Mouse (Mus musculus) c-Kit-negative CD71-positive TER-119-positive erythroid progenitor cells, embryonic 14.5 days (primary cell): Measurements from ENCODE around the gene Rasa3.

Experiments used
- DNase-seq: peaks from one replicate; pipeline ENCODE4 v3.0.0-alpha.2; 2013; ENCODE audit warnings: low read depth, low spot score

Rasa3 gene

DNA sequence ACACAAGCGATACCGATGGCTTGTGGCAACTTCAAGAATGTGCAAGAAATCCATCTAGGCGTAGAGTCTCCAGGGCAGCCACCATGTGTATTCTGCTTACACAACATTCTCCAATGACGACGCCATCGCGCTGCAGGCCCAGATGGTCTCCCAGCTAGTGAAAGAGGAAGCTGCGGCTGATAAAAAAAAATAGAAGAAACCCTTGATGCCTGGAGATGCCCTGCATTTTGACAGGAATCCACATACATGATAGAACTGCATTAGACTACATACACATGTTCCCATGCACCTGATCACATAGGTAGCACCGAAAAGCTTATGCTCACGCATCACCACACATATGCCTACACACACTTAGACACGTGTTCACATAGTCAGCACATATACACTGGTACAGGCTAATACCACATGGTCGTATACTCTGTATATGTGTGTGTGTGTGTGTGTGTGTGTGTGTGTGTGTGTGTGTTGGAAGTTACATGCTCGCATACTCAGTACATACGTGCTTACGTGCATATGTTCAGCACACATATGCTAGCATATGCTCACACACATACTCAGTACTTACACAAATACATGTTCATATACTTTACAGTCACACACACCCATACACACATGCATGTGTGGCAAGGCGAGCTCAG is 8.4 kb upstream of the Rasa3 start:
- no peak for DNase-seq

DNA sequence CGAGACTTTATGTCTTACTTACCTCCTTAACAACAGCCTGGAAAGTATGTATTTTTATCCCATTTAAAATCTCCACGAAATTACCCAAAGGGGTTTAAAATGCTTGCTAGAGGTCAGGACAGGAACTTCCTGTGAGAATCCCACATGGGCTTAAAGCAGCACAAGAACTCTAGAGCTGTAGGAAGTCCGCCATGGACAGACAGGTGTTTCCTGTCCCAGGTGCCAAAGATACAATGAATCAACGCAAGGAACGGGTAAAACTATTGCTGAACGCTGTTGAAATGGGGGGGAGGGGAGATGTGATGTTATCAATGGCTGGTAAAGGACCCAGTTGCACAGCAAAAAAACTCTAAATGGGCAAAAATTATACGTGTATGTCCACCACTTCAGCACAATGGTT is 6.7 kb upstream of the Rasa3 start:
- DNase-seq = no peak

DNA sequence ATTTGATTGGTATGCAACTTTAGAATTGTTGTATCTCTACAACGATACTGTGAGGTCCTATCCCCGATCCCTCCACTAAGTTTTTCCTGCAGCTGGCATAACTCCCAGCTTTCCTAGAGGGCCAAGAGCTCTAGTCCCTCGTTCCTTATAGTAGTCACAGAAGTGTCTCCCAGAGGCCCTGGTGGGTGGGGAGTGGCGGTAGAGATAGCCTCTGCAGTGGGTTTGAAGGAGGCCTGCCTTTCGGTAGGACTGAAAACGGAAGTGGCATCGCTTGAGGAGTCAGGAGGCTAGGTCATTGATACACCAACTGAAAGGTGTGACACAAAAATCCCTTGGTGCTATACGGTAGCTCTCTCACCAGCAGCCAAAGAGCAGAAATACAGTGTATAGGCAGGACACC is 779 bp upstream of the Rasa3 start:
- no peak for DNase-seq

DNA sequence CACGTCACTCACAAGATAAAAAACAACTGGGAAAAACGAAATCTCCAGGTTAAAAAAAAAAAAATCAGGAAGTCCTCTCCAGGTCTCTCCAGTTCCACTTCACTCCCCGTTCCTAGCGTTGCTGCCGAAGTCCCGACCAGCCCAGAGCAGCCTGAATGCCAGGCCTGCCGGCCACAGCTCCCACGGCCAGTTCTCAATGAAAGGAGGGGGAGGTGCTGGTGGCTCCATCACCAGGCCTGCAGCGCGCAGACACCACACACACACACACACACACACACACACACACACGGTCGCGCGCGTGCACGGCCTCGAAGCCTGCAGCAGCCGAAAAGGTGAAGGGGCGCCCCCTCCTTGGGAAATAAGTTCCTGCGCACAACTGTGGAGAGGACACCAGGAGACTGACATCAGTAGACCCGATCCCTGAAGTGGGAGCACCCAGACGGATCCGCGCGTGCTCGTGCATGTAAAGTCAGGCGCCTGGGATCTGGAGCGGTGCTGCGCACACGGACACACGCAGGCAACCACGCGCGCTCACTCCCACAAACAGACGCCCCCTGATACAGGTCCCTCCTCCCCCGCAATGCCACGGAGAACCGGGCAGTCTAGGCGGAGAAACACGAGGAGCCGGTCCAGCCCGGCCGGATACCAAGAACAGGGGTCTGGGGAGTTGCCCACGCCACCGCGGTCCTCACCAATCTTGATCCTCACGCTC is 546 bp downstream of the Rasa3 start:
- DNase-seq = peak; percentile 9

DNA sequence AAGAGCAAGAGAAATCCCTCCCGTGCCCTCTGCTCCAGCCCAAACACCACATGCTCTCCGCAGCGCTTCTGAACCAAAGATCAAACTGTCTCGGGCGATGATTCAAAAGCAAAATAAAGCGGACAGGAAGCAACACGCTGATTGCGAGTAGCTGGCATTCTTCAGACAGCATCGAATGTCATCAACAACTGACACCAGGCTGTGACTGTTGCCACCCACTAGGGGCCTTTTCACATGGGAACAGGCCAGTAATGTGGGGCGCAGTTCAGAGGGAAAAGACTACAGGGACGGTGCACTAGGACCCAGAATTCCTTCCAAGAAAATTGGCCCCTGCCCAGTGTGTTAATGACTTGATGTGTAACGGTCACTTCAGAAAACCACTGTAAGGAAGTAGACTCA is 1.1 kb downstream of the Rasa3 start:
- no peak for DNase-seq

DNA sequence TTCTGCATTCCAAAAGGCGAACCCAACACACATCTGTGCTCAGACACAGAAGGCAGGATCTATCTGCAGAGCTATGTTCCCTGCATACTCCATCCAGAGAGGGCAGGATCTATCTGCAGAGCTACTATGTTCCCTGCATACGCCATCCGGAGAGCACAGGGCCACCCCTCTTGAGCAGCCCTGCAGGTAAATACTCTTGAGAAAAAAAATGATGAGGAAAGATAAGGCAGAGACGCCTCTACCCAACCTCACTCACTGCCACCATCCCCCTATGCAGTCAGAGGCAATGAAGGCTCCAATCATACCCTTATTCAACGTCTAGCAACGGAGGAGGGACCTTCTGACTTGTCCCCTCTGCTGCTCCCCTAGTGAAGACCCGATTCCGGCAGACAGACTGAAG is 1.9 kb downstream of the Rasa3 start:
- DNase-seq = no peak

DNA sequence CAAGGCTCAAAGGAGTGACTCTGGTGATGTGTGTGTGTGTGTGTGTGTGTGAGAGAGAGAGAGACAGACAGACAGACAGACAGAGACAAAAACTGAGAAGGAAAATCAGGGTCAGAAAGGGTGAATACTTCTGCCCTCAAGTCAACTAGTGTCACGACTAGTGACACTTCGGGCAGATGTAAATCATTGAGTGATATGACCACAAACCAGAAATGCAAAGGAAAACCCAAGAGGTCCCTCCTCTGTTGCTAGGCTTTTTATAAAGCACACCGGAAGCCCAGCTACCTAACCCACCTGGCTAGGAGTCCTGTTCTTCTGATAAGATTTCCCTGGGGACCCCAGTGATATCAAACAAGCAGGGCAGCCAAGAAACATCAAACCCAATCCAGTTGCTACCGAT is 2.3 kb downstream of the Rasa3 start:
- DNase-seq = no peak

DNA sequence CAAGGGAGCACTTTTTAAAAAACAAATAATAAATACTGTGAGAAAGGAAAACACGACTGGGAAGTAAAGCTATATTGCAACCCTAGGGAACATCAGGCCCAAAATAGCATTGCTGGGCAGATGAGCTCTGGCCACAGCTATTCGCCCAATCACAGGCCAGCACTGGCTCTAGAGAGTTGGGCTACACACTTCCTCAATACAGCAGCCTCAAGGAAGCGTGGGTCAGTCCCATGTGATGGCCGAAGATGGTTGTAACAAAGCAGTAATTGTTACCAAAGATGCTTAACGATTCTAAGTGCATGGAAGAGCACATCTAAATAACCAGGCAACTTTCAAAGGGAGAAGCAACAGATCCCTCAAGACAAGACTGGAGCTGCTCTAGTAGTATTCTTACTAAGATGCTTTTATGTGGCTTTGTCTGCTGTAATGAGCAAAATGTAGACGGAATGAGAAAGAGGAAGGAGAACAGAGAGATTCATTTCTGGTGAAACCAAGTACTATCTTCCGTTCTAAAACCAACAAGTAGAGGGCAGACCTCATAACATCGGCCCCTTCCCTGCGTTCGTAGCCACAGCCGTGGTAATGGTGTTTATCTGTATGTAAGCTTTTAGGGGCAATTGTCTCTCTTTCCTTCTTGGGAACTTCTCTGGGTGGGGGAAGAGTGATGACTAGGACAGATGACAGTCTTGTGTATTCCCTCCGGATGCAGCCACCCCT is 3.0 kb downstream of the Rasa3 start:
- DNase-seq = no peak

DNA sequence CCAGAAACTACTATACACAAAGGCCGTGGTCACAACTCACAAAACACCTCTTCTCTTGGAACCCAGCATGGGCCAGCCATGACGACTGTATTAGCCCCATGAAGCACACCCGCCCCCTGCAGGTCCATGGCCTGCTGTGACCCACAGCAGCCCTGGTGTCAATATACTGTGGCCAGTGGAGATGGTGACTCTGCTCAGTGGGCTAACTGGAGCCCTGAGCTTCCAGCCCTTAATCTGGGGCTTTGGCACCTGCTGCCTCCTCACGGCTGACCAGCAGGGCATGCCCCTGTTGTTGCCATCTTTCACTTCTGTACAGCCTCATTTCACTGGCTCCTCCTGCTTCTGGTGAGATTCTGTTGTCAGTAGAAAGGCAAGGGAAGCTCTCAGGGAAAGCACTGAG is 4.2 kb downstream of the Rasa3 start:
- DNase-seq = no peak

DNA sequence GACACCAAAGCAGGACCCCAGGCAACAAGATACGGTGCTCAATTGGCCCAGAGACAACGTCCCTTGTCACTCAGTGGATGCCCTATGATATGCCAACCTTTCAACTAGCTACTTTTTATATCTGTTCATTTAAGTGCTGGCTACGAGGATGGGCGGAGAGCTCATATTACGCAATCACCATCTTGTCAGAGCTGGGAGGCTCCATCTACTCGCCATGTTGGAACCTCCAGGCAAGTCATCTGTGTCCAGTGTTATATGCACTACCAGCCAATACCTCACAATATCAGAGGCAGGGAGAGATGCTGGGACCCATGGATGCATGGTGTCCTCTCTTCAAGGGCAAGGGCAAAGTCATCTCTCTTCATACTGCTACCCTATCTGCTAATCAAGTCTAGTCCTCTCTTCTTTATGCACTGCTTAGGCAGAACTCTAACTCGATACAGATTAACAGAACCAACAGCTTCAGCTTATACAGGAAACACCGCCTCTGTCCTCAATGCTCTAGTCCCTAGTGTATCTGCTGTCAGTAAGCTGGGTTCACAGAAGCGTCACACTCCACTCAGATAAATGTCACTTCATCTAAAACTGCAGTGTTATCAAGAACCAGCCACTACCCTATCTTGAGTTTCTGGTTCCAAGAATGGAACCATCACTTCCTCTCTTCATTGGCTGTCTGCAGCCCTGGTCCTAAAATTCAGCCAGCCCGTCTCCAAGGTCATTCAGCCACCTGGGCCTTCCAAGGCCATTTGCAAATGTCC is 6.0 kb downstream of the Rasa3 start:
- no peak for DNase-seq

DNA sequence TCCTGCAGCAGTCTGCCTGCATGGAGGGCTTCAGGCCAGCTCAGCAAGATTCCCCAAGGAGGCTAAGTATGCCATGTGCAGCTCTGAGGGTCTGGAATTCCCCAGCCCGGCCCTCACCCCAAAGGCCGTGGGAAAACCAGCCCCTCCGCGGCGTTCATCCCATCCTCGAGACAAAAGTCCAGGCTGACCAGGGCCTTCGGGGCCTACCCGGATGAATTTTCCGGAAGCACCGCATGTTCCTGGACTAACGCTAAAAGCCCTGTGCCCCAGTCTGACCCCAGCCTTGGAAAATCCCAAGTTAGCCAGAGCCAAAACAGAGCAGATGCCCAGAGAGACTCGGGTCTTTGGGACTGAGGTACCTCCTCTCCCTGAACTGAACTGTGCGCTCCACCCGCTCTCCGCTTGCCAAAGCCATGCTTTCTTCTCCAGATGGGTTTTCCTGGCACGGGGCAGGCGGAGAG is 7.4 kb downstream of the Rasa3 start:
- DNase-seq = no peak

DNA sequence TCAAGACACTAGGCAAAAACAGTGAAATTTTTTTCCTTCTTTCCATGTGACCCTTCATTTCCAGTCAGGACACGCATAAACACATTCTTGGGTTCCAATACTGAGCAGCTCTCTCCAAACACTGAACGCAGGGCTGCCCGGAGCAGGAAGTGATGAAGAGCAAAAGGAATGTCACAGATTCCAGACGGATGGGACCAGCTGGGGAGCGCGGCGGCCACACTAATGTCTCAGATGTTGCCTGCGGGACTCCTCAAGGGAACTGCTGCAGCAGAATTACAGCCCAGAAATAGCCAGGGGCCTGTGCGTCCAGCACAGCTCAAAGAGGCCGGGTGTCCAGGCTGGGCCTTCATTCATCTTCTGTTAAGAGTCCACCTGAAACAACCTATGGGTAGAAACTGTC is 9.0 kb downstream of the Rasa3 start:
- DNase-seq = no peak

DNA sequence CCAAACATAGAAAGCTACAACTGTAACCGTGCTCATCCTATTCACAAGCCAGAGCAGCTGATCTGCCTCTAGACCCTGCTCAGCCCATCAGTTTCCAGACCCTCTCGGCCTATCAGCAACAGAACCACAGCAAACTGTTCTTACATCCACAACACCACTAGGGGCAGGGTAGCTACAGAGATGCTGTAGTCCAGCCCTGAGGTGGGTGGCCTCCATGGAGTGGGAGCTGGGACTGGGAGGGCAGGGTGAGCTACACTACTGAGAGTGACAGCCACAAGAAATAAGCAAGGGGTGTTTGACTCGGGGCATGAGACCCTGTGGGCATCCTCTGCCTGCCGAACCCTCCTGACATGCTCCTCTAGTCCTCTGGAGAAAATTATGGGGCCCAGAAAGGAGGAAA is 9.5 kb downstream of the Rasa3 start:
- no peak for DNase-seq

DNA sequence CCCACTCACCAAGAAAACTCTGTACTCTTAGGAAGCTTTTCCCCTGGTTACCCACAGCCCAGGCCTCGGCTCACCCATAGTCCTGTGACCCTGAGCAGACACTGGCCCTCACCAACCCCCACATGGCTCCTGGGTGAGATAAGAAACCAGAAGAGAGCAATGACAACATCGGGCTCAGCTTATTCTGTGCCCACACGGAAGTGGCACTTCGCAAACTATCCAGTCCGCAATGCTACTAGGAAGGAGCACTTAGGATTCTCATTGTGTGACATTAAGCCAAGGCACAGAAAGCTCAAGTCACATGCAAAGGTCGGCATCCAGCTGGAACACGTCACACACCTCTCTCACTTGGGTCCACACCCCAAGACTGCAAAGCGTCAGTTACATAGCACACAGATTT is 11.5 kb downstream of the Rasa3 start:
- DNase-seq = no peak

DNA sequence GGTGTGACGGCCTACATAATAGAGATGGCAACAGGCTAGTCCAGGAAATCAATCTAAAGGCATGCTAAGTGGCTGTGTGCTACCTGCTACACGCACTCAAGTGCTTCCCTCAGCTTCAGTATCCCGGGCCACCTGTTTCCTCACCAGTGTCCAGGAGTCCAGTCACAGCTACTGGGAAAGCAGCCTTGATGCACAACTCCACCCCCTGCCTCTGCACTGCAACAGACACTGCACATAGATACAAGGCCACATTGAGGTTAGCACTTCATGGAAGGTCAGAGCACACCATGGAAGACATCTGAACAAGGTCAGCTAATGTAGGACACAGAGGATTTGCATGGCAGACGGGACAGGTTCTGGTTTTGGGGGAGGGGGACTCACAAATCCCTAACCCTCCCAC is 11.9 kb downstream of the Rasa3 start:
- no peak for DNase-seq

DNA sequence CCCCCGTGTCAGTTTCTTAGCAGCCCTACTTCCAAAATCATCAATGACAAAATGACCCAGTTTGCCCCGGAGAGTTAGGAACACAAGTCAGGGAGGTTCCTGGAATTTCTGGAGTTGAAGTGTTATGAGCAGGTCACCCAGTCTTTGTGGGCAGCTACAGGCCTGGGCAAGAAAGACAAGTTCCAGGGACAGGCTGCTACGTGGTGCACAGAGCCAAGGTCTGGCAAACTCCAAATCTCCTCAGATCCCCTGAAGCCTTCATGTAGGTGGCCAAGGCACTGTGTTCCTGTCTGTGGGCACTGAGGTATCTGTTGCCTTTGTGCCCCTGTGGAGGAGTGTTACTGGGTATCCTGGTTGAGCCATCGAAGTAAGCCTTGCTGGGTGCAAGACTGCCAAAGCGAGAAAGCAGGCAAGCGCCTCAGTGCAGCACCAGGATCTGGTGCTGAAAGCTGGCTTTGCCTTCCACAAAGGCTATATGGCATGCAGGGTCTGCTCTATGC is 12.6 kb downstream of the Rasa3 start:
- no peak for DNase-seq

DNA sequence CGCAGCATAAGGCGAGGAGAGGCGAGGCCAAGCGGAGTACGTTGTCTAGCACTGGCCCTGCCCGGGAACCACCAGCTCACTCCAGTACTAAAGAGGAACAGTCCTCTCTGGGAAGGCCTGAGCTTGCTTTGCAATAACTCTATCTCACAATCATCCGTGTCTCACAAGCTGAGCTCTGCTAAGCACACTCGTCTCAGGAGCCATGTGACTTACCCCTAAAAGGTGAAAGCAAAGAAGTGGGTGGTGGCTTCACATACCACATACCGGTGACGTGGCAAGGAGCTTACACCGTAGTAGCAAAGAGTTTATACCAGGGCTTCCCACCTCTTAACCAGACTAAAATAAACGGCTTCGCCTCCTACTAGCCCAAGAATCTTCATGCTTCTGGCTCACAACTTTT is 17.1 kb downstream of the Rasa3 start:
- no peak for DNase-seq

DNA sequence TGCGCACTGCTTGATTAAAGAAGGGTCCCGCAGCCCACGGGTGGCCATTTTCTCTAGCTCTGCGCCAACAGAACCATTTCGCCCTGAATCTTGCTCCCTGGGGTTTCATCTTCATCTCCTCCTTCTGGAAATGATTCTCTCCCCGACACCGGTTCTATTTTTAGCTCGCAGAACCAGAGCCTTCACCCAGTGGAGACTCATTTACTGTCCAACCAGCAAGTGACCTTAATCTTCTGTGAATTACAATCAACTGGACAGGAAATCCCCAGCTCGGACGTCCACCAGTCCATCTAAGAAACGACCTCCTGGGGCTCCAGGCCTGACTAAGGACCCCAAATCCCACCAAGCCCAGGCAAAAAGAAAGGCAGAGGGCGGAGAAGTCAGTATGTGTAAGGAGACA is 19.9 kb downstream of the Rasa3 start:
- DNase-seq = no peak

DNA sequence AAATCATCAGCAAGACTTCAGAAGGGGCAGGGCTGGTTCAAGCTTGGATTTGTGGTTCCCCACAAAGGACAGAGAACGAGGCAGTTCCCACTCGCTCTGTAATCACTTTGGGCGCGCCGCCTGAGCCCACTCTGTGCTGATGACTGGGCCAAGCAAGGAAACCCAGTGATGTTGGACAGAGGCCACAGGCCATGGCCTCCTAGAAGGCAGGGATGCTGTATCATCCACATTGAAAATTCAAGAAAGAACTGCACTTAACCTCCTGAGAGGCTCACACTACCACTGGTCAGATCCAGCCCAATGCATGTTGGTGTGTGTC is 22.4 kb downstream of the Rasa3 start:
- DNase-seq = no peak

DNA sequence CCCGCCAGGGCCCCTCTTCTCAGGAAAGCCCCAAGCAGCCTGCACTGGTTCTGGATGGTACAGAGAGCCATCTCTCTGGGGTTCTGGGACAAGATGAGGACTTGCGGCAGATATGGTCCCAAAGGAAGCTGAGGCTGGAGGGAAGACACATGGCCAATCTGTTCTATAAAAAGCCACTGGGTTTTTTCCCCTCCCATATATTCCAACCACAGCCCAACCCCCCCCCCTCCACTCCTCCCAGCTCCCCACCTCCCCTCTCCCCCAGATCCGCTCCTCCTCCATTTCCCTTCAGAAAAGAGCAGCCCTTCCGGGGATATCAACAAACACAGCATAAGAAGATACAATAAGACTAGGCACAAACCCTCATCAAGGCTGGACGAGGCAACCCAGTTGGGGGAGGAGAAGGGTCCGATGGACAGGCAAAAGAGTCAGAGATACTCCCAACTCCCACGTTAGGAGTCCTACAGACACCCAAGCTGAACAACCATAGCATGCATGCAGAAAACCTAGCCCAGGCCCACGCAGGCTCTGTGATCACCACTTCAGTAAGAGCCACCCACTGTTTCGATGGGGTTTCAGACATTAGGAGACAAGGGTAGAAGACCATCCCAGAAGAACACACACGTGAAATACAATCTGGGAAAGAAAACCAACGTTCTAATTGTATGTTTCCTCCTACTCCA is 22.9 kb downstream of the Rasa3 start:
- DNase-seq = no peak

DNA sequence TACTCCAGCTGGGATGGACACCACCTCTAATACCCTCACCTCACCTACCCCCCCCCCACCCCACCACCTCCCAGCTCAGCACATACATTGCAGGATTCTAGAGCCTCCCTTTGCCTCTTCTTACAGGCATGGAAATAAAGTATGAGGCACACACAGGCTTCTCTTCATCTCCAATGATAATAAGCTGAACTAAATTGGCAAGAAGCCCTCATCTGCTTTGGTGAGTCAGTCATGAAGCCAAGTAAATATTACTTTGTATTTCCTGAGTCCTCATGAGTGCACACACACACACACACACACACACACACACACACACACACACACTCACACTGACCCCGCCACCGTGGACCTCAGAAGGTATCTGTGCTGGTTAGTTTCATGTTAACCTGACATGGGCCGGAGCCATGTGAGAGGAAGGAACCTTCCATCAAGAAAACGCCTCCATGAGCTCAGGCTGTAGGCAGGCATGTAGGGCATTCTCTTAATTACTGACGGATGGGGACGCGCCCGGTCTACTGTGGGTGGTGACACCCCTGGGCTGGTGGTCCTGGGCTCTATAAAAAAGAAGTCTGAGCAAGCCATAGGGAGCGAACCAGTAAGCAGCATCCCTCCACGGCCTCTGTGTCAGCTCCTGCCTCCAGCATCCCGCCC is 26.7 kb downstream of the Rasa3 start:
- no peak for DNase-seq
